Mouse (Mus musculus): ENCODE data around the gene Peg3. TPM values are rescaled to one million over a fixed set of nuclear protein-coding genes. Genes with fewer than 3 reads are reported as not detected.

Gene Peg3
- polyA plus RNA-seq, 1 experiment from 2014 or later, result 100 TPM

DNA sequence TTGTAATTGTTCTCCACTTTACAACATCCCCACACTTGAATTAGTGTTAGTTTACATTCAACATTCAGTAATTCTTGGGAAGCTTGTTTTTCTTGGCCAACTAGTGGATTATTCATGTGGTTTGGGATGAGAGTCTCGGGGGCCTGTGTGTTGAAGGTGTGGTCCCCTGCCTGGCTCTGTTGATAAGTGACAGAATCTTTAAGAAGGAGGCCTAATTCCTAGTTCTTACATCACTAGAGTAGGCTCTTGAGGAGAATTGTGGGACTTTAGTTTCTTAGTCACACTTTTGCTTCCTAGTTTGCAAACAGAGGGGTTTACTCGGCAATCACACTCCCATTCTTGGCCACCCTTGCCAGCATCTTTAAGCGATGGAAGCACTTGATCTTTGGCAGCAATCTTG, 31.0 kb downstream of the Peg3 start:
- H3K9me3 ChIP-seq (ENCODE audit: control insufficient read depth, low read length), result no peaks in the 10 kb centered on the region
- ATAC-seq (replicated peaks; ENCODE audit: low FRiP score), result no peak

GRCm38 (mm10) chr7:6696241-6697045, 33.8 kb downstream of the Peg3 start, which contains the start of gene Zim1:
Zim1 (minus strand) TSS chr7:6696450.
- peak within 1 kb of the TSS; percentile 36 for H3K4me3 ChIP-seq (ENCODE audit: low read depth, low read length)
- peak within 1 kb of the TSS; percentile 75 for H3K4me2 ChIP-seq (ENCODE audit: low read depth, low read length, severe bottlenecking)
- H3K27me3 ChIP-seq (ENCODE audit: control insufficient read depth, insufficient read depth, low read length), result no peaks in the 10 kb centered on the region
- 12% methylated on average over 32 of the region's 32 CpGs for WGBS
- H3K27ac ChIP-seq (ENCODE audit: low read depth, low read length), result no peak within 1 kb of the TSS
- peak within 1 kb of the TSS; percentile 50; the same call in 1 of the 2 replicates for H3K9ac ChIP-seq (ENCODE audit: low read length)
- H3K4me1 ChIP-seq (replicated peaks; ENCODE audit: control insufficient read depth, insufficient read depth, low read length), result no peaks in the 10 kb centered on the region
- ATAC-seq (replicated peaks; ENCODE audit: low FRiP score) (peak; percentile 100), DNase-seq (ENCODE audit: low spot score) (peak; percentile 92)
- H3K9me3 ChIP-seq (ENCODE audit: control insufficient read depth, low read length), result no peaks in the 10 kb centered on the region
- H3K36me3 ChIP-seq (ENCODE audit: control insufficient read depth, insufficient read depth, low read length), result no peaks in the 10 kb centered on the region

More for the DNA sequence above, 31.0 kb downstream of the Peg3 start:
- Histone ChIP-seq H3K27ac (ENCODE audit: low read depth, low read length) (no peak overlapping the region), H3K4me3 (ENCODE audit: low read depth, low read length) (no peak overlapping the region), H3K4me1 (replicated peaks; ENCODE audit: control insufficient read depth, insufficient read depth, low read length) (no peaks in the 10 kb centered on the region), H3K27me3 (ENCODE audit: control insufficient read depth, insufficient read depth, low read length) (no peaks in the 10 kb centered on the region), H3K36me3 (ENCODE audit: control insufficient read depth, insufficient read depth, low read length) (no peaks in the 10 kb centered on the region), H3K4me2 (ENCODE audit: low read depth, low read length, severe bottlenecking) (no peak overlapping the region), H3K9ac (ENCODE audit: low read length) (no peak overlapping the region)
- no peak for DNase-seq (ENCODE audit: low spot score)
- WGBS, result 80% methylated on average over 3 of the region's 3 CpGs

- H3K4me1 ChIP-seq (replicated peaks; ENCODE audit: control insufficient read depth, insufficient read depth, low read length), result no peaks in the 10 kb centered on the region
- no peak overlapping the region for H3K4me3 ChIP-seq (ENCODE audit: low read depth, low read length)
- H3K27ac ChIP-seq (ENCODE audit: low read depth, low read length), result no peak overlapping the region
- H3K36me3 ChIP-seq (ENCODE audit: control insufficient read depth, insufficient read depth, low read length), result no peaks in the 10 kb centered on the region
- H3K27me3 ChIP-seq (ENCODE audit: control insufficient read depth, insufficient read depth, low read length), result no peaks in the 10 kb centered on the region
- no peak overlapping the region for H3K4me2 ChIP-seq (ENCODE audit: low read depth, low read length, severe bottlenecking)
- no peaks in the 10 kb centered on the region for H3K9me3 ChIP-seq (ENCODE audit: control insufficient read depth, low read length)
- WGBS, result 90% methylated on average over 6 of the region's 6 CpGs
- no peak overlapping the region for H3K9ac ChIP-seq (ENCODE audit: low read length)
- ATAC-seq (replicated peaks; ENCODE audit: low FRiP score), result no peak
- peak; percentile 36 for DNase-seq (ENCODE audit: low spot score)
Observed at GRCm38 (mm10) chr7:6685511-6685910, 44.7 kb downstream of the Peg3 start.

GRCm38 (mm10) chr7:6666726-6667125, 63.5 kb downstream of the Peg3 start:
- 88% methylated on average over 3 of the region's 3 CpGs for whole genome bisulfite sequencing
- Histone ChIP-seq H3K9ac (ENCODE audit: low read length) (no peak overlapping the region), H3K4me3 (ENCODE audit: low read depth, low read length) (no peak overlapping the region), H3K27ac (ENCODE audit: low read depth, low read length) (no peak overlapping the region), H3K27me3 (ENCODE audit: control insufficient read depth, insufficient read depth, low read length) (no peaks in the 10 kb centered on the region), H3K4me2 (ENCODE audit: low read depth, low read length, severe bottlenecking) (no peak overlapping the region), H3K9me3 (ENCODE audit: control insufficient read depth, low read length) (no peaks in the 10 kb centered on the region), H3K4me1 (replicated peaks; ENCODE audit: control insufficient read depth, insufficient read depth, low read length) (no peaks in the 10 kb centered on the region), H3K36me3 (ENCODE audit: control insufficient read depth, insufficient read depth, low read length) (no peaks in the 10 kb centered on the region)
- DNase-seq (ENCODE audit: low spot score) (no peak), ATAC-seq (replicated peaks; ENCODE audit: low FRiP score) (no peak)

DNA sequence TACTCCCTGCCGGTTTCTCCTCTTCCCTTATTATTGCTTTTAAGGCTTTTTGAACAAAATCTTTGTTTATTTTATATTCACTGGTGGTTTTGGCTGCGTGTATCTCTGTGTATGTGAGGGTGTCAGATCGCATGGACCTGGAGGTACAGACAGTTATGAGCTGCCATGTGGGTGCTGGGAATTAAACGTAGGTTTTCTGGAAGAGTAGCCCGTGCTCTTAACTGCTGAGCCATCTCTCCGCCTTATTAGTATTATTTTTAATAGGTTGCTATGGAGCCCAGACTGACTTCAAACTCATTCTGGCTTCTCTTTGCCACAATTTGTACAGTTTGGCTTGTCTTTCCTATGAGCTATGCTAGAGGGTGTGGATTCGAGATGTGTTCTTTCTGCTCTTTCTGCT, 66.8 kb downstream of the Peg3 start:
- DNase-seq (ENCODE audit: low spot score), result no peak
- H3K4me1 ChIP-seq (replicated peaks; ENCODE audit: control insufficient read depth, insufficient read depth, low read length), result no peaks in the 10 kb centered on the region
- H3K27ac ChIP-seq (ENCODE audit: low read depth, low read length), result no peak overlapping the region
- H3K9me3 ChIP-seq (ENCODE audit: control insufficient read depth, low read length), result no peaks in the 10 kb centered on the region
- ATAC-seq (replicated peaks; ENCODE audit: low FRiP score), result no peak
- no peak overlapping the region for H3K9ac ChIP-seq (ENCODE audit: low read length)
- no peaks in the 10 kb centered on the region for H3K27me3 ChIP-seq (ENCODE audit: control insufficient read depth, insufficient read depth, low read length)
- H3K36me3 ChIP-seq (ENCODE audit: control insufficient read depth, insufficient read depth, low read length), result no peaks in the 10 kb centered on the region
- 85% methylated on average over 7 of the region's 7 CpGs for WGBS
- no peak overlapping the region for H3K4me3 ChIP-seq (ENCODE audit: low read depth, low read length)
- no peak overlapping the region for H3K4me2 ChIP-seq (ENCODE audit: low read depth, low read length, severe bottlenecking)

DNA sequence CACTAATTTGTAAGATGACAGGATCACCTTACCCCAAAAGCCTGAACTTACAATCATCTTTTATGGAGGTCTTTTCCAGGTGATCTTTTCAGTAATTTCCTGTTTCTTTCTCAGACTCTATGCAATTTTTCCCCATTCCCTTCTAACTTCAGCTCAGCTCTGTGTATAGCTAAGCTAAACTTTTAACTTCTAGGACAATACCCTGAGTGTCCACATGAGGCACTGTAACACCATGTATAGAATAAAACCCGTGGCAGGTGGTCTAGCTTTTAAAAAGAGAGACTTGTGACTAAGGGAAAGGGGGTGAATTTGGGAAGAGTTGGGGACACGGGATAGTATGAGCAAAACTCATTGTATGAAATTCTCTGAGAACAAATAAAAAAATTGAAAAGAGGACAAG, 70.6 kb downstream of the Peg3 start:
- H3K4me3 ChIP-seq (ENCODE audit: low read depth, low read length), result no peak overlapping the region
- no peak overlapping the region for H3K9ac ChIP-seq (ENCODE audit: low read length)
- H3K27ac ChIP-seq (ENCODE audit: low read depth, low read length), result no peak overlapping the region
- no peaks in the 10 kb centered on the region for H3K36me3 ChIP-seq (ENCODE audit: control insufficient read depth, insufficient read depth, low read length)
- no peaks in the 10 kb centered on the region for H3K27me3 ChIP-seq (ENCODE audit: control insufficient read depth, insufficient read depth, low read length)
- H3K4me2 ChIP-seq (ENCODE audit: low read depth, low read length, severe bottlenecking), result no peak overlapping the region
- H3K9me3 ChIP-seq (ENCODE audit: control insufficient read depth, low read length), result no peaks in the 10 kb centered on the region
- no peaks in the 10 kb centered on the region for H3K4me1 ChIP-seq (replicated peaks; ENCODE audit: control insufficient read depth, insufficient read depth, low read length)
- 23% methylated on average over 2 of the region's 2 CpGs for WGBS
- ATAC-seq (replicated peaks; ENCODE audit: low FRiP score) (peak; percentile 61), DNase-seq (ENCODE audit: low spot score) (peak; percentile 41)

DNA sequence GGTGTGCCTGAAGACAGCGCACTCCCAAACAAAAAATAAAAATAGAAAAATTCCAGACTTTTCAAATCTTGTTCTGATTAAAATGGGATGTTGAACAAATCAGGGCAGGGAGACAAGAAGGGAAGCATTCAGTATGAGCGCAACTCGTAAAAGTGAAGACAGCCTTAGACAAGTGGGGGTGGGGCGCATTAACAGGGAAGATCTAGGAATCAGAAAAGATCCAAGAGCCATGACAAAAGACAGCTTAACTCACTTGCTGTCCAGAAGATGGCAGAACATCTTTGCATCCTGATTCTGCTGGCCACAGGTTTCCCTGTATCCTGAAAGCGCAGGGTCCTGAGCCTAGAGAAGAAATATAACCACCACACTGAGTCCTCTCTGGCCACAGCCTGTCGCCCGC, 71.6 kb downstream of the Peg3 start:
- Histone ChIP-seq H3K9me3 (ENCODE audit: control insufficient read depth, low read length) (no peaks in the 10 kb centered on the region), H3K4me2 (ENCODE audit: low read depth, low read length, severe bottlenecking) (no peak overlapping the region), H3K27me3 (ENCODE audit: control insufficient read depth, insufficient read depth, low read length) (no peaks in the 10 kb centered on the region), H3K9ac (ENCODE audit: low read length) (no peak overlapping the region), H3K4me3 (ENCODE audit: low read depth, low read length) (no peak overlapping the region), H3K36me3 (ENCODE audit: control insufficient read depth, insufficient read depth, low read length) (no peaks in the 10 kb centered on the region), H3K4me1 (replicated peaks; ENCODE audit: control insufficient read depth, insufficient read depth, low read length) (no peaks in the 10 kb centered on the region), H3K27ac (ENCODE audit: low read depth, low read length) (no peak overlapping the region)
- DNase-seq (ENCODE audit: low spot score) (no peak), ATAC-seq (replicated peaks; ENCODE audit: low FRiP score) (no peak)
- 89% methylated on average over 7 of the region's 7 CpGs for WGBS
